Mouse (Mus musculus): ENCODE results near the gene Slu7. TPM values are rescaled to one million over a fixed set of nuclear protein-coding genes. Genes with fewer than 3 reads are reported as not detected.

Slu7 gene
- polyA plus RNA-seq, 1 experiment from 2014 or later: 56.8 TPM

- WGBS: 88% methylated on average over 4 of the region's 4 CpGs
- H3K9ac ChIP-seq (ENCODE audit: low read length): no peak overlapping the region
- ATAC-seq (ENCODE audit: insufficient number of reproducible peaks, low FRiP score, low TSS enrichment, low read depth) (no peak), DNase-seq (ENCODE audit: low spot score) (no peak)
- no peaks in the 10 kb centered on the region for H3K36me3 ChIP-seq (ENCODE audit: control insufficient read depth, insufficient read depth, low read length)
- H3K9me3 ChIP-seq (ENCODE audit: control insufficient read depth, low read length): no peaks in the 10 kb centered on the region
- H3K4me1 ChIP-seq (ENCODE audit: control insufficient read depth, insufficient read depth, low read length): no peaks in the 10 kb centered on the region
- H3K27me3 ChIP-seq (ENCODE audit: control insufficient read depth, insufficient read depth, low read length): no peaks in the 10 kb centered on the region
- no peak overlapping the region for H3K27ac ChIP-seq (replicated peaks; ENCODE audit: low read depth, low read length)
- no peak overlapping the region for H3K4me2 ChIP-seq (ENCODE audit: low read depth, severe bottlenecking)
- H3K4me3 ChIP-seq (ENCODE audit: low read depth, low read length): no peak overlapping the region
Measured at GRCm38 (mm10) chr11:43393325-43393724, 40.2 kb upstream of the Slu7 start.

DNA sequence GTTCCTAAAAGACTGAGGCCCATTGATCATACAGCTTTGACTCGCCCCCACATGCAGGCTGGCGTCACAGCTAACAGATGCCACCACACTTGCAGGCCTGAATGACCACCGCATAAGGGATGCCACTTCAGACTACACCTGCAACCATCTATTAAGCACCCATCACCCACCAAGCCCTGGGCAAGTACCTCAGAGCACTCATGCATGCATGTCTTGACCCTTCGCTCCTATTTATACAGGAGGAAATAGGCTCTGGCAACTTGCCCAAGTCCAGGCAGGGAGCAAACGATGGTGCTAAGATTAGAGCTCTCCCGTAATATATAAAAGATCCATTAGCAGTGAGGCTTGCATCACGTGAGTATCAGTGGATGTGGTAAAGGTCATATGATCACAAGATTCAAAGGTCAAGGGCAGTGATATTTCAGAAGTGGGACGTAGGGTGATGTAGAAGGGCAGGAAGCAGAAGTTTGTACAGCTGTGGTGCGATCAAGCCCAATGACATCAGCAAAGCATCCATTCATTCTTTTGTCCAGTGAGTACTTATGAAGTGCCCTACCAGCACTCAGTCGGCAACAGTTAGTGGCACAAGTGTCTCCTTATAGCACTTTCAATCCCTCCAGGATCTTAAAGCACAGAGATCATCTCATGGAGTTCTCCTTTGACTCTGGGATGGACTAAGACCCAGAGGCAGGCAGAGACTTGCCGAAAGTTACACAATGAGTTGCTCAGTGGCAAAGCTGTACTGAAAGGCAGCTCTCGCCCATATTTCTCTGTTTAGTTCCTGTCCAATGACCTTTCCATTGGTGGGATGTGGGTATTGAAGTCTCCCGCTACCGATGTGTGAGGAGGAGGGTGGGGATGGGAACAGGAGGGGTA lies 38.2 kb upstream of the Slu7 start:
- Histone ChIP-seq H3K27me3 (ENCODE audit: control insufficient read depth, insufficient read depth, low read length) (no peaks in the 10 kb centered on the region), H3K9ac (ENCODE audit: low read length) (no peak overlapping the region), H3K4me1 (ENCODE audit: control insufficient read depth, insufficient read depth, low read length) (no peaks in the 10 kb centered on the region), H3K4me2 (ENCODE audit: low read depth, severe bottlenecking) (no peak overlapping the region), H3K4me3 (ENCODE audit: low read depth, low read length) (no peak overlapping the region), H3K9me3 (ENCODE audit: control insufficient read depth, low read length) (no peaks in the 10 kb centered on the region), H3K27ac (replicated peaks; ENCODE audit: low read depth, low read length) (no peak overlapping the region), H3K36me3 (ENCODE audit: control insufficient read depth, insufficient read depth, low read length) (no peaks in the 10 kb centered on the region)
- no peak for ATAC-seq (ENCODE audit: insufficient number of reproducible peaks, low FRiP score, low TSS enrichment, low read depth)
- DNase-seq (ENCODE audit: low spot score): no peak
- 87% methylated on average over 14 of the region's 14 CpGs for WGBS

- H3K4me2 ChIP-seq (ENCODE audit: low read depth, severe bottlenecking): no peak overlapping the region
- H3K27me3 ChIP-seq (ENCODE audit: control insufficient read depth, insufficient read depth, low read length): no peaks in the 10 kb centered on the region
- H3K27ac ChIP-seq (replicated peaks; ENCODE audit: low read depth, low read length): no peak overlapping the region
- no peak overlapping the region for H3K4me3 ChIP-seq (ENCODE audit: low read depth, low read length)
- ATAC-seq (ENCODE audit: insufficient number of reproducible peaks, low FRiP score, low TSS enrichment, low read depth) (no peak), DNase-seq (ENCODE audit: low spot score) (no peak)
- WGBS: 96% methylated on average over 4 of the region's 4 CpGs
- no peak overlapping the region for H3K9ac ChIP-seq (ENCODE audit: low read length)
- H3K4me1 ChIP-seq (ENCODE audit: control insufficient read depth, insufficient read depth, low read length): no peaks in the 10 kb centered on the region
- no peaks in the 10 kb centered on the region for H3K36me3 ChIP-seq (ENCODE audit: control insufficient read depth, insufficient read depth, low read length)
- H3K9me3 ChIP-seq (ENCODE audit: control insufficient read depth, low read length): no peaks in the 10 kb centered on the region
Measured at GRCm38 (mm10) chr11:43396246-43396645, 37.3 kb upstream of the Slu7 start.

GRCm38 (mm10) chr11:43396672-43397071 lies 36.9 kb upstream of the Slu7 start:
- ATAC-seq (ENCODE audit: insufficient number of reproducible peaks, low FRiP score, low TSS enrichment, low read depth) (no peak), DNase-seq (ENCODE audit: low spot score) (no peak)
- Histone ChIP-seq H3K4me3 (ENCODE audit: low read depth, low read length) (no peak overlapping the region), H3K4me1 (ENCODE audit: control insufficient read depth, insufficient read depth, low read length) (no peaks in the 10 kb centered on the region), H3K9me3 (ENCODE audit: control insufficient read depth, low read length) (no peaks in the 10 kb centered on the region), H3K27ac (replicated peaks; ENCODE audit: low read depth, low read length) (no peak overlapping the region), H3K9ac (ENCODE audit: low read length) (no peak overlapping the region), H3K36me3 (ENCODE audit: control insufficient read depth, insufficient read depth, low read length) (no peaks in the 10 kb centered on the region), H3K4me2 (ENCODE audit: low read depth, severe bottlenecking) (no peak overlapping the region), H3K27me3 (ENCODE audit: control insufficient read depth, insufficient read depth, low read length) (no peaks in the 10 kb centered on the region)
- WGBS: 78% methylated on average over 7 of the region's 7 CpGs

DNA sequence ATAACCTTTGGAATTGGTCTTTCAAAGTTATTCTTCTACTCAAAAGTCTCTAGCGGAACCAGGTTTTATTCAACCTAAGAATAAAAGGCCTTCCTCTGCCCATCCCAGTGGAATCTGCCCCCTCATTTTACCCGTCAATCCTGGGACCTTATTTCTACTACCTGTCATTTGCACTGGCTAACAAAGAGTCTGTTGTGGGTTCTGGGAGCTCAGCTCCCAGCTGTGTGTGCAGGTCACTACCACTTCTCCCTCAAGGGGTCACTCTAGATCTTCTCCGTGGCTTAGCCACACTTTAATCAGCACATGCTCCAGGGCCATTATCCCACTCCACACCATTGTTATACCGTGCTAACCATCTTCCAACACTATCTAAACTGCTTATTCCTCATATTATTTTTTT lies 34.2 kb upstream of the Slu7 start:
- H3K4me2 ChIP-seq (ENCODE audit: low read depth, severe bottlenecking): no peak overlapping the region
- no peaks in the 10 kb centered on the region for H3K4me1 ChIP-seq (ENCODE audit: control insufficient read depth, insufficient read depth, low read length)
- ATAC-seq (ENCODE audit: insufficient number of reproducible peaks, low FRiP score, low TSS enrichment, low read depth) (no peak), DNase-seq (ENCODE audit: low spot score) (no peak)
- WGBS: 51% methylated on average over 4 of the region's 4 CpGs
- no peaks in the 10 kb centered on the region for H3K27me3 ChIP-seq (ENCODE audit: control insufficient read depth, insufficient read depth, low read length)
- no peak overlapping the region for H3K9ac ChIP-seq (ENCODE audit: low read length)
- no peaks in the 10 kb centered on the region for H3K9me3 ChIP-seq (ENCODE audit: control insufficient read depth, low read length)
- no peak overlapping the region for H3K4me3 ChIP-seq (ENCODE audit: low read depth, low read length)
- H3K27ac ChIP-seq (replicated peaks; ENCODE audit: low read depth, low read length): no peak overlapping the region
- no peaks in the 10 kb centered on the region for H3K36me3 ChIP-seq (ENCODE audit: control insufficient read depth, insufficient read depth, low read length)

GRCm38 (mm10) chr11:43400131-43400530 lies 33.4 kb upstream of the Slu7 start:
- Histone ChIP-seq H3K9ac (ENCODE audit: low read length) (no peak overlapping the region), H3K9me3 (ENCODE audit: control insufficient read depth, low read length) (no peaks in the 10 kb centered on the region), H3K4me2 (ENCODE audit: low read depth, severe bottlenecking) (no peak overlapping the region), H3K27ac (replicated peaks; ENCODE audit: low read depth, low read length) (no peak overlapping the region), H3K27me3 (ENCODE audit: control insufficient read depth, insufficient read depth, low read length) (no peaks in the 10 kb centered on the region), H3K4me1 (ENCODE audit: control insufficient read depth, insufficient read depth, low read length) (no peaks in the 10 kb centered on the region), H3K36me3 (ENCODE audit: control insufficient read depth, insufficient read depth, low read length) (no peaks in the 10 kb centered on the region), H3K4me3 (ENCODE audit: low read depth, low read length) (no peak overlapping the region)
- ATAC-seq (ENCODE audit: insufficient number of reproducible peaks, low FRiP score, low TSS enrichment, low read depth) (no peak), DNase-seq (ENCODE audit: low spot score) (no peak)
- WGBS: 89% methylated on average over 1 of the region's 1 CpGs

- 91% methylated on average over 15 of the region's 15 CpGs for WGBS
- ATAC-seq (ENCODE audit: insufficient number of reproducible peaks, low FRiP score, low TSS enrichment, low read depth): no peak
- no peak overlapping the region for H3K9ac ChIP-seq (ENCODE audit: low read length)
- H3K27me3 ChIP-seq (ENCODE audit: control insufficient read depth, insufficient read depth, low read length): no peaks in the 10 kb centered on the region
- no peaks in the 10 kb centered on the region for H3K36me3 ChIP-seq (ENCODE audit: control insufficient read depth, insufficient read depth, low read length)
- no peaks in the 10 kb centered on the region for H3K9me3 ChIP-seq (ENCODE audit: control insufficient read depth, low read length)
- DNase-seq (ENCODE audit: low spot score): no peak
- no peaks in the 10 kb centered on the region for H3K4me1 ChIP-seq (ENCODE audit: control insufficient read depth, insufficient read depth, low read length)
- H3K4me2 ChIP-seq (ENCODE audit: low read depth, severe bottlenecking): no peak overlapping the region
- H3K27ac ChIP-seq (replicated peaks; ENCODE audit: low read depth, low read length): no peak overlapping the region
- H3K4me3 ChIP-seq (ENCODE audit: low read depth, low read length): no peak overlapping the region
Measured at GRCm38 (mm10) chr11:43404150-43404807, 29.3 kb upstream of the Slu7 start.

DNA sequence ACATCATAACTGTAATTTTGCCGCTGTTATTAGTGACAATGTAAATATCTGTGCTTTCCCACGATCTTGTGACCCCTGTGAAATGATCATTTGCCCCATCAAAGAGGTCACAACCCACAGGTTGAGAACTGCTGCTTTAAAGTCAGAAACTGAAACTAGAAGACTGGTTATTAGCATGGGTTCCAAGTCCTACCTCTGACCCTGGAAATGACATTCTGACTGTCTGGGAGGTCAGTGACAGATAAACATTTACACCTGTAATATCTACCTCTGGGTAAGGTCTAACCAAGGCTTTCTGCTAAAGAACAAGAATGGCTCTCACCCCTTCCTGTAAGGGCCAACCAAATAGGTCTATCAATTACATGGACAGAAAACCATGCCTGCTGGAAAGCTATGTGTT lies 24.7 kb upstream of the Slu7 start:
- ATAC-seq (ENCODE audit: insufficient number of reproducible peaks, low FRiP score, low TSS enrichment, low read depth): no peak

More for the DNA sequence above, 24.7 kb upstream of the Slu7 start:
- Histone ChIP-seq H3K4me3 (ENCODE audit: low read depth, low read length) (no peak overlapping the region), H3K4me1 (ENCODE audit: control insufficient read depth, insufficient read depth, low read length) (no peaks in the 10 kb centered on the region), H3K9me3 (ENCODE audit: control insufficient read depth, low read length) (no peaks in the 10 kb centered on the region), H3K27me3 (ENCODE audit: control insufficient read depth, insufficient read depth, low read length) (no peaks in the 10 kb centered on the region), H3K9ac (ENCODE audit: low read length) (no peak overlapping the region), H3K36me3 (ENCODE audit: control insufficient read depth, insufficient read depth, low read length) (no peaks in the 10 kb centered on the region), H3K4me2 (ENCODE audit: low read depth, severe bottlenecking) (no peak overlapping the region), H3K27ac (replicated peaks; ENCODE audit: low read depth, low read length) (no peak overlapping the region)
- DNase-seq (ENCODE audit: low spot score): no peak
- WGBS: 83% methylated on average over 2 of the region's 2 CpGs

Data from limb, embryonic 11.5 days (tissue).